Mouse (Mus musculus) naive thymus-derived CD4-positive, alpha-beta T cell, adult 2 months (primary cell): Measurements from ENCODE around the gene Dll3.
"Not testable (repeated sequence)": the region's sequence is repeated elsewhere in the genome, so short reads cannot be mapped to it uniquely, and the experiment has no call there.

Experiments used
- DNase-seq: peaks from one replicate; pipeline ENCODE4 v3.0.0-alpha.2; 2011; ENCODE audit warnings: low read depth

Gene Dll3

GRCm38 (mm10) chr7:28251976-28252375 is 50.1 kb downstream of the Dll3 start:
- DNase-seq = no peak

DNA sequence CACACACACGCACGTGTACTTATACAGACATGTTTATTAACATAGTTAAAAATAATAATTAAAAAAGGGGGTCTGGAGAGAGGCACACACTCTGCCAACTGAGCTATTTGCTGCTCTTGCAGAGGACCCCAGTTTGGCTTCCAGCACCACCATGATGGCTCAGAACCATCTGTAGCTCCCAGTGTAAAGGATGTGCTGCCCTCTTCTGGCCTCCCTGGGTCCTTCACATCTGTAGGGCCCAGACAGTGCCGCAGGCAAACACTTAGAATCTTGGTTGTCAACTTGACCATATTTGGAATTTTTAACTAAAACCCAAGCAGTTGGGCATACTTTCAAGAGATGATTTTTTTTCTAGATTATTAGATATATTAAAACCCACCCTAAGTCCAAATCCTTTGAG is 53.1 kb downstream of the Dll3 start:
- DNase-seq = no peak

- not testable (repeated sequence) for DNase-seq
These were observed 58.1 kb downstream of the Dll3 start for GRCm38 (mm10) chr7:28243943-28244342.
